ENCODE assay signal across 8 mouse cellular contexts in the genomic region with DNA sequence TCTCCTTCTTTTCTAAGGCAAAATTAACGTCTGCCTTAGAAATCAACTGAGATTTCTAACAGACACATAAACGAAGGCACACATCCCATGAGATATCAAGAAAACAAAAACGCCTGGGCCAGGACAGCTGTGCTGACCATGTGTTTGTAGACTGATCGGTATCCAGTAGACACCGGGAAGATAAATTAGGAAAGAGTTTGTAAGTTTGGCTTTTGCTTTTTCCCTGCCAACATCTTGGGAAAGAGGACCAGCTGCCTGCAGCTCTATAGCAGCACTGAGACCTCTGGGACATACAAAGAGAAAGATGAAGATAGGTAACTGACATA. TPM values are rescaled to one million over a fixed set of nuclear protein-coding genes. Genes with fewer than 3 reads are reported as not detected.
A peak's percentile ranks its signal among the peaks of the same experiment; 100 is the strongest.
DNase-seq lines count a peak whose midpoint lies in the region; ATAC-seq lines count a peak whose summit lies in the region.

No protein-coding gene starts in this region.

- H3K4me2 ChIP-seq in liver, embryonic 11.5 days = peak overlapping the region; percentile 94
- peak overlapping the region; percentile 70 for H3K4me2 ChIP-seq in embryonic facial prominence, embryonic 15.5 days (replicated peaks)
- H3K4me2 ChIP-seq in intestine, embryonic 15.5 days (replicated peaks) = peak overlapping the region; percentile 64
- peak overlapping the region; percentile 61 for H3K4me2 ChIP-seq in neural tube, embryonic 13.5 days

- peak overlapping the region; percentile 60 for H3K9ac ChIP-seq in liver, embryonic 11.5 days (ENCODE audit: low read depth, low read length)
- H3K9ac ChIP-seq in embryonic facial prominence, embryonic 15.5 days = no peak overlapping the region
- 0 out of 2 replicates have a peak overlapping the region, but pooled peaks have one; percentile 20 for H3K9ac ChIP-seq in intestine, embryonic 15.5 days
- peak overlapping the region; percentile 61; the same call in 1 of the 2 replicates for H3K9ac ChIP-seq in neural tube, embryonic 13.5 days

- DNase-seq in liver, embryonic 11.5 days (ENCODE audit: low spot score) = no peak
- DNase-seq in liver = no peak
- no peak for DNase-seq in gastrocnemius, postnatal 10 days
- DNase-seq in layer of hippocampus, adult 9-10 months (ENCODE audit: low spot score) = no peak
- no peak for DNase-seq in retina, embryonic 14.5 days (ENCODE audit: low spot score)

- H3K27ac ChIP-seq in liver, embryonic 11.5 days (ENCODE audit: low read depth, low read length) = peak overlapping the region; percentile 57
- no peak overlapping the region; the same call in 1 of the 2 replicates for H3K27ac ChIP-seq in embryonic facial prominence, embryonic 15.5 days (replicated peaks)
- H3K27ac ChIP-seq in intestine, embryonic 15.5 days = no peak overlapping the region
- H3K27ac ChIP-seq in neural tube, embryonic 13.5 days (replicated peaks) = no peak overlapping the region

- peaks cover 18% of the 10 kb centered on the region for H3K36me3 ChIP-seq in liver, embryonic 11.5 days (ENCODE audit: control insufficient read depth, insufficient read depth, low read length)
- H3K36me3 ChIP-seq in embryonic facial prominence, embryonic 15.5 days = peaks cover 25% of the 10 kb centered on the region
- 0 out of 2 replicates have a peak, but pooled peaks cover 3% of the 10 kb centered on the region for H3K36me3 ChIP-seq in intestine, embryonic 15.5 days
- peaks cover 4% of the 10 kb centered on the region; the same call in 1 of the 2 replicates for H3K36me3 ChIP-seq in neural tube, embryonic 13.5 days

- H3K27me3 ChIP-seq in liver, embryonic 11.5 days (replicated peaks; ENCODE audit: control insufficient read depth, insufficient read depth, low read length) = no peaks in the 10 kb centered on the region
- no peaks in the 10 kb centered on the region for H3K27me3 ChIP-seq in embryonic facial prominence, embryonic 15.5 days
- H3K27me3 ChIP-seq in intestine, embryonic 15.5 days (replicated peaks) = no peaks in the 10 kb centered on the region
- no peaks in the 10 kb centered on the region for H3K27me3 ChIP-seq in neural tube, embryonic 13.5 days

- peaks cover 13% of the 10 kb centered on the region for H3K4me1 ChIP-seq in liver, embryonic 11.5 days (replicated peaks; ENCODE audit: control insufficient read depth, insufficient read depth, low read length)
- H3K4me1 ChIP-seq in embryonic facial prominence, embryonic 15.5 days = peaks cover 17% of the 10 kb centered on the region
- peaks cover 9% of the 10 kb centered on the region for H3K4me1 ChIP-seq in intestine, embryonic 15.5 days (replicated peaks)
- H3K4me1 ChIP-seq in neural tube, embryonic 13.5 days (replicated peaks) = peaks cover 11% of the 10 kb centered on the region

- H3K4me3 ChIP-seq in liver, embryonic 11.5 days (ENCODE audit: low read depth, low read length) = peak overlapping the region; percentile 76
- H3K4me3 ChIP-seq in embryonic facial prominence, embryonic 15.5 days (replicated peaks) = peak overlapping the region; percentile 64
- H3K4me3 ChIP-seq in intestine, embryonic 15.5 days (replicated peaks) = peak overlapping the region; percentile 58
- peak overlapping the region; percentile 46 for H3K4me3 ChIP-seq in neural tube, embryonic 13.5 days

- no peaks in the 10 kb centered on the region for H3K9me3 ChIP-seq in liver, embryonic 11.5 days (ENCODE audit: control insufficient read depth, low read length)
- no peaks in the 10 kb centered on the region for H3K9me3 ChIP-seq in embryonic facial prominence, embryonic 15.5 days (replicated peaks)
- H3K9me3 ChIP-seq in intestine, embryonic 15.5 days = no peaks in the 10 kb centered on the region
- H3K9me3 ChIP-seq in neural tube, embryonic 13.5 days = no peaks in the 10 kb centered on the region

- ATAC-seq in liver, embryonic 11.5 days (replicated peaks; ENCODE audit: low FRiP score) = no peak
- ATAC-seq in embryonic facial prominence, embryonic 15.5 days (ENCODE audit: insufficient number of reproducible peaks, low FRiP score, low TSS enrichment, low read depth) = no peak
- 0 out of 2 replicates have a peak, but pooled peaks have one; percentile 35 for ATAC-seq in intestine, embryonic 15.5 days
- ATAC-seq in neural tube, embryonic 13.5 days (ENCODE audit: low read depth) = no peak

- WGBS in liver, embryonic 11.5 days = 45% methylated on average over 5 of the region's 5 CpGs
- WGBS in embryonic facial prominence, embryonic 15.5 days = 33% methylated on average over 5 of the region's 5 CpGs
- 27% methylated on average over 5 of the region's 5 CpGs for WGBS in intestine, embryonic 15.5 days
- WGBS in neural tube, embryonic 13.5 days = 50% methylated on average over 5 of the region's 5 CpGs

RNA-seq across cellular contexts. Expression of gene Dlgap5, which starts 0.4 kb away (rescaled TPM):
- 71.1 and 71.7 TPM in 2 replicates for polyA plus RNA-seq in liver, embryonic 11.5 days (2014; fragmentation: Nextera tagmentation; extraction: Ambion mirVana)
- 37.5 and 38.4 TPM in 2 replicates for polyA plus RNA-seq in embryonic facial prominence, embryonic 15.5 days (2015; fragmentation: Nextera tagmentation; extraction: Ambion mirVana)
- polyA plus RNA-seq in intestine, embryonic 15.5 days (2015; fragmentation: Nextera tagmentation; extraction: Ambion mirVana) = 35.3 and 35.4 TPM in 2 replicates
- 9.1 and 12.2 TPM in 2 replicates for polyA plus RNA-seq in neural tube, embryonic 13.5 days (2015; fragmentation: Nextera tagmentation; extraction: Ambion mirVana)
- 10 to 100 TPM in 1 of 2 experiments, 1 to 10 TPM in 1; 5.0 to 10.0 TPM for total RNA-seq in gastrocnemius, postnatal 10 days (2021)

RNA-seq across cellular contexts. Expression of gene Fbxo34, which starts 31.6 kb away (rescaled TPM):
- 27.8 and 30.9 TPM in 2 replicates for polyA plus RNA-seq in liver, embryonic 11.5 days (2014; fragmentation: Nextera tagmentation; extraction: Ambion mirVana)
- 23.0 and 26.3 TPM in 2 replicates for polyA plus RNA-seq in embryonic facial prominence, embryonic 15.5 days (2015; fragmentation: Nextera tagmentation; extraction: Ambion mirVana)
- 22.1 and 23.6 TPM in 2 replicates for polyA plus RNA-seq in intestine, embryonic 15.5 days (2015; fragmentation: Nextera tagmentation; extraction: Ambion mirVana)
- 23.6 and 24.0 TPM in 2 replicates for polyA plus RNA-seq in neural tube, embryonic 13.5 days (2015; fragmentation: Nextera tagmentation; extraction: Ambion mirVana)
- 10 to 100 TPM; 12.9 to 14.4 TPM for total RNA-seq in gastrocnemius, postnatal 10 days (2021)

RNA-seq across cellular contexts. Expression of gene Lgals3, which starts 51.1 kb away (rescaled TPM):
- polyA plus RNA-seq in liver, embryonic 11.5 days (2014; fragmentation: Nextera tagmentation; extraction: Ambion mirVana) = 21.2 and 21.6 TPM in 2 replicates
- polyA plus RNA-seq in embryonic facial prominence, embryonic 15.5 days (2015; fragmentation: Nextera tagmentation; extraction: Ambion mirVana) = 199 and 236 TPM in 2 replicates
- 19.5 and 25.7 TPM in 2 replicates for polyA plus RNA-seq in intestine, embryonic 15.5 days (2015; fragmentation: Nextera tagmentation; extraction: Ambion mirVana)
- polyA plus RNA-seq in neural tube, embryonic 13.5 days (2015; fragmentation: Nextera tagmentation; extraction: Ambion mirVana) = 2.0 TPM in 2 replicates
- 1 to 10 TPM; 6.2 to 9.6 TPM for total RNA-seq in gastrocnemius, postnatal 10 days (2021)
